Mouse (Mus musculus) CH12.LX (cell line): ENCODE results near the gene Cited2.

Experiments
- CTCF ChIP-seq, 2 experiments: IDR thresholded peaks in 1 of 2; conservative IDR thresholded peaks in 1 of 2; 2 replicates each; pipeline ENCODE4 v1.5.1; 2011 to 2012; ENCODE audit warnings: low read depth in 2 of 2, low read length in 2 of 2, improper control_type of control experiment in 1 of 2, inconsistent platforms in 1 of 2, mild to moderate bottlenecking in 1 of 2, moderate library complexity in 1 of 2
- ELF1 ChIP-seq: IDR thresholded peaks from 2 replicates; pipeline ENCODE4 v1.6.1; 2014; ENCODE audit warnings: low read depth, mild to moderate bottlenecking, inconsistent platforms, low read length, improper control_type of control experiment
- JUN ChIP-seq: IDR thresholded peaks from 2 replicates; pipeline ENCODE4 v1.6.1; 2011; ENCODE audit warnings: low read depth, mild to moderate bottlenecking, low read length, improper control_type of control experiment, moderate library complexity; ENCODE audit not compliant: insufficient read depth
- MYC ChIP-seq: IDR thresholded peaks from 2 replicates; pipeline ENCODE4 v1.6.1; 2011; ENCODE audit warnings: low read depth, mild to moderate bottlenecking, improper control_type of control experiment, low read length
- NRF1 ChIP-seq: IDR thresholded peaks from 2 replicates; pipeline ENCODE4 v1.6.1; 2014; ENCODE audit warnings: low read depth, mild to moderate bottlenecking, inconsistent platforms, low read length, improper control_type of control experiment, moderate library complexity
- POLR2A ChIP-seq: IDR thresholded peaks from 2 replicates; pipeline ENCODE4 v1.6.1; 2011; ENCODE audit warnings: low read depth, mild to moderate bottlenecking, improper control_type of control experiment, low read length
- SMC3 ChIP-seq: IDR thresholded peaks from 2 replicates; pipeline ENCODE4 v1.6.1; 2011; ENCODE audit warnings: low read depth, low read length, improper control_type of control experiment
- TCF12 ChIP-seq: IDR thresholded peaks from 2 replicates; pipeline ENCODE4 v1.6.1; 2014; ENCODE audit warnings: low read depth, mild to moderate bottlenecking, inconsistent platforms, low read length, improper control_type of control experiment
- USF1 ChIP-seq: IDR thresholded peaks from 2 replicates; pipeline ENCODE4 v1.6.1; 2014; ENCODE audit warnings: low read depth, mild to moderate bottlenecking, inconsistent platforms, low read length, improper control_type of control experiment
- ZNF384 ChIP-seq: IDR thresholded peaks from 2 replicates; pipeline ENCODE4 v1.6.1; 2012; ENCODE audit warnings: low read depth, low read length, improper control_type of control experiment, inconsistent platforms

DNA sequence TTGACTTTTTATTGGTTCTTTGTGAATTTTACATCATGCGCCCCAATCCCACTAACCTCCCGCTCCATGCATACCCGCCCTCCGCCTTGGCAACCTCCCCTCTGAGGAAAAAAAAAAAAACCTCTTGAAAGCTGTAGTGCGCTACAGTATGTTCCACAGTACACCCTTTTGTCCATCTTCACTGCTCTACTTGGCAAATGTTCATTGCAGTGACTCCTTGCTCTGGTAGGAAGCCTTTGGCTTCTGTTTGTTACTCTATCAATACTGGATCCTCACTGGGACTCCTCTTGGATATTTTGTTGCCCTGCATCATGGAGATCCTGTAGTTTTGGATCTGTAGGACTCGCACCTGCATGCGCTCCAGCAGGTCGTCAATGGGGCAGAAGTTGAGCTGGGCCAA is 39.9 kb downstream of the Cited2 start:
- TF ChIP-seq POLR2A: no peak
- TF ChIP-seq ELF1: no peak
- TF ChIP-seq CTCF (conservative IDR thresholded peaks at IDR 0.05 in 1 of 2, IDR thresholded peaks at IDR 0.05 in 1 of 2; ENCODE audit: low read depth in 2 of 2, low read length in 2 of 2): no peak
- TF ChIP-seq TCF12: no peak
- TF ChIP-seq NRF1: no peak
- TF ChIP-seq ZNF384: no peak
- no peak for TF ChIP-seq USF1
- no peak for TF ChIP-seq JUN
- no peak for TF ChIP-seq SMC3
- TF ChIP-seq MYC: no peak
